In genomic region chr11:95768244-95768643, GRCm38 (mm10) we compare ENCODE assay signal across 21 mouse cellular contexts. TPM values are rescaled to one million over a fixed set of nuclear protein-coding genes. Genes with fewer than 3 reads are reported as not detected.
"Had no signal": no experiment of that assay in that cellular context is flagged by ENCODE, and none has a peak within 500 bp of the region (broad histone marks: within the 10 kb centered on the region; RNA-seq: fewer than 3 reads in every experiment).

No protein-coding gene starts in this region.

- H3K4me1 ChIP-seq: hindbrain, embryonic 15.5 days had no signal

- H3K27ac ChIP-seq: heart, adult 2 months; heart, embryonic 13.5 days; heart, embryonic 15.5 days; hindbrain, embryonic 13.5 days; hindbrain, embryonic 15.5 days; hindbrain, postnatal 0 days; layer of hippocampus, adult 2 months; left cerebral cortex, adult 2 months; limb, embryonic 10.5 days; limb, embryonic 12.5 days; liver, embryonic 14.5 days had no signal

- DNase-seq: gastrocnemius, postnatal 14 days; gastrocnemius, postnatal 36 days; heart, adult 11 months; heart, adult 2 months; heart, postnatal 14 days; heart, postnatal 36 days; kidney, postnatal 10 days had no signal

- ATAC-seq: hindbrain, postnatal 0 days had no signal

- H3K4me3 ChIP-seq: heart, adult 2 months; heart, embryonic 13.5 days; heart, embryonic 15.5 days; hindbrain, embryonic 13.5 days; hindbrain, embryonic 15.5 days; layer of hippocampus, adult 2 months; left cerebral cortex, adult 2 months; limb, embryonic 10.5 days; limb, embryonic 12.5 days had no signal

- H3K4me2 ChIP-seq: heart, embryonic 11.5 days; heart, embryonic 13.5 days; heart, embryonic 15.5 days; hindbrain, embryonic 13.5 days; hindbrain, embryonic 15.5 days; limb, embryonic 12.5 days; liver, embryonic 11.5 days had no signal

- H3K9ac ChIP-seq: heart, embryonic 13.5 days; heart, embryonic 15.5 days; hindbrain, embryonic 13.5 days; hindbrain, embryonic 15.5 days; limb, embryonic 12.5 days; liver, embryonic 14.5 days had no signal

- H3K9me3 ChIP-seq: heart, embryonic 13.5 days; heart, embryonic 15.5 days; hindbrain, embryonic 13.5 days; hindbrain, embryonic 15.5 days; limb, embryonic 10.5 days; limb, embryonic 12.5 days had no signal

- H3K27me3 ChIP-seq: heart, embryonic 13.5 days; heart, embryonic 15.5 days; hindbrain, embryonic 13.5 days; hindbrain, embryonic 15.5 days; limb, embryonic 12.5 days had no signal

RNA-seq across cellular contexts. Expression of gene Phospho1, which starts 56.1 kb away (rescaled TPM):
- polyA plus RNA-seq: hindbrain, embryonic 11.5 days; hindbrain, embryonic 13.5 days; kidney, embryonic 16.5 days; limb, embryonic 10.5 days; limb, embryonic 12.5 days had no signal
